Mouse (Mus musculus) neural tube, embryonic 14.5 days (tissue): ENCODE data around the gene Gm49661. TPM values are rescaled to one million over a fixed set of nuclear protein-coding genes. Genes with fewer than 3 reads are reported as not detected.

Experiments used
- ATAC-seq: fragments of 200-750 bp; cut with Nextera tagmentation; 2 replicates; pipeline ENCODE4 v1.8.0; 2017; ENCODE audit warnings: low read depth, mild to moderate bottlenecking, moderate TSS enrichment, moderate library complexity
- H3K27ac ChIP-seq: fragments of 300-500 bp; sonication (generic); 2 replicates; pipeline ENCODE4 v1.5.1; 2014; ENCODE audit warnings: low read depth, mild to moderate bottlenecking, control low read depth, low read length, moderate library complexity, mixed read lengths
- H3K27me3 ChIP-seq: fragments of 300-500 bp; sonication (generic); 2 replicates; pipeline ENCODE4 v1.6.1; 2014; ENCODE audit warnings: low read length; ENCODE audit not compliant: control insufficient read depth, insufficient read depth
- H3K36me3 ChIP-seq: fragments of 300-500 bp; sonication (generic); 2 replicates; pipeline ENCODE4 v1.6.1; 2014; ENCODE audit warnings: low read length, mixed read lengths; ENCODE audit not compliant: control insufficient read depth, insufficient read depth
- H3K4me1 ChIP-seq: fragments of 300-500 bp; sonication (generic); 2 replicates; pipeline ENCODE4 v1.6.1; 2014; ENCODE audit warnings: low read length; ENCODE audit not compliant: control insufficient read depth, insufficient read depth
- H3K4me2 ChIP-seq: fragments of 300-500 bp; sonication (generic); 2 replicates; pipeline ENCODE4 v1.6.1; 2014; ENCODE audit warnings: mild to moderate bottlenecking, low read depth, low read length, control low read depth
- H3K4me3 ChIP-seq: fragments of 300-500 bp; sonication (generic); 2 replicates; pipeline ENCODE4 v1.5.1; 2014; ENCODE audit warnings: low read depth, low read length, control low read depth, mixed read lengths
- H3K9ac ChIP-seq: fragments of 300-500 bp; sonication (generic); replicated peaks from 2 replicates; pipeline ENCODE4 v1.6.1; 2014; ENCODE audit warnings: low read depth, mild to moderate bottlenecking, control low read depth, low read length, mixed read lengths
- H3K9me3 ChIP-seq: fragments of 300-500 bp; sonication (generic); 2 replicates; pipeline ENCODE4 v1.6.1; 2016; ENCODE audit warnings: low read length; ENCODE audit not compliant: control insufficient read depth
- WGBS: fragments of 180-500 bp; shearing (Covaris S2); extraction: QIAGEN DNeasy Blood & Tissue Kit; methylation state at CpG from one replicate; pipeline ENCODE4 v1.1.7; 2014; 5-methylcytosine and 5-hydroxymethylcytosine counted together
- microRNA-seq: library from miRNA; unstranded; fragments of <30 nt; microRNA quantifications from one replicate; pipeline ENCODE4, GENCODE M21; 2016
- polyA plus RNA-seq: library from polyadenylated mRNA; unstranded; fragments of >200 nt; fragmentation: Nextera tagmentation; extraction: Ambion mirVana; gene quantifications from 2 replicates; pipeline ENCODE4 v1.2.1, GENCODE M21; 2014

The Gm49661 gene
- polyA plus RNA-seq, 1 experiment from 2014 or later: not detected

- Histone ChIP-seq H3K36me3 (peaks cover 82% of the 10 kb centered on the region), H3K4me3 (no peak overlapping the region), H3K27me3 (peaks cover 18% of the 10 kb centered on the region), H3K4me1 (no peaks in the 10 kb centered on the region), H3K9ac (no peak overlapping the region), H3K27ac (no peak overlapping the region), H3K9me3 (no peaks in the 10 kb centered on the region), H3K4me2 (no peak overlapping the region)
- 32% methylated on average over 20 of the region's 20 CpGs for WGBS
- no peak for ATAC-seq
These were observed 51.5 kb downstream of the Gm49661 start for GRCm38 (mm10) chr8:84917781-84918180.

Small RNA genes within 50 kb of the gene (microRNA-seq; reads per million reads assigned to microRNA genes)
- gene Gm24197: not detected

Other genes with a start within 250 kb of the Gm49661 start
- 0.76 and 1.8 TPM in 2 replicates for gene G430095P16Rik, start 246.4 kb downstream of the Gm49661 start, polyA plus RNA-seq
- gene Nfix, start 169.1 kb downstream of the Gm49661 start, polyA plus RNA-seq: 68.2 and 91.5 TPM in 2 replicates
- 12.3 and 16.9 TPM in 2 replicates for gene Dand5, start 146.6 kb downstream of the Gm49661 start, polyA plus RNA-seq
- 33.1 and 39.8 TPM in 2 replicates for gene Gadd45gip1, start 137.9 kb downstream of the Gm49661 start, polyA plus RNA-seq
- gene Rad23a, start 128.8 kb downstream of the Gm49661 start, polyA plus RNA-seq: 69.4 and 78.1 TPM in 2 replicates
- gene Calr, start 122.5 kb downstream of the Gm49661 start, polyA plus RNA-seq: 615 and 623 TPM in 2 replicates
- gene Farsa, start 112.4 kb downstream of the Gm49661 start, polyA plus RNA-seq: 90.9 and 98.2 TPM in 2 replicates
- 14.2 and 24.5 TPM in 2 replicates for gene Syce2, start 97.3 kb downstream of the Gm49661 start, polyA plus RNA-seq
- gene Gcdh, start 75.5 kb downstream of the Gm49661 start, polyA plus RNA-seq: 33.5 and 34.2 TPM in 2 replicates
- 0.44 and 0.80 TPM in 2 replicates for gene Klf1, start 67.5 kb downstream of the Gm49661 start, polyA plus RNA-seq
- 5.0 and 5.3 TPM in 2 replicates for gene Dnase2a, start 60.9 kb downstream of the Gm49661 start, polyA plus RNA-seq
- gene Mast1, start 32.1 kb downstream of the Gm49661 start, polyA plus RNA-seq: 75.6 and 79.8 TPM in 2 replicates
- 1.3 and 3.5 TPM in 2 replicates for gene Rtbdn, start 22.4 kb downstream of the Gm49661 start, polyA plus RNA-seq
- gene Prdx2, start 154 bp upstream of the Gm49661 start, polyA plus RNA-seq: 1,214 and 1,252 TPM in 2 replicates
- 45.7 and 48.0 TPM in 2 replicates for gene Rnaseh2a, start 334 bp upstream of the Gm49661 start, polyA plus RNA-seq
- gene Junb, start 9.3 kb upstream of the Gm49661 start, polyA plus RNA-seq: 5.4 and 8.4 TPM in 2 replicates
- gene Hook2, start 21.2 kb upstream of the Gm49661 start, polyA plus RNA-seq: 25.5 and 31.2 TPM in 2 replicates
- gene Best2, start 45.1 kb upstream of the Gm49661 start, polyA plus RNA-seq: 0.12 TPM in 1 of 2 replicates, not detected in the other
- gene Asna1, start 55.8 kb upstream of the Gm49661 start, polyA plus RNA-seq: 119 and 128 TPM in 2 replicates
- 153 and 161 TPM in 2 replicates for gene Trir, start 57.4 kb upstream of the Gm49661 start, polyA plus RNA-seq
- gene Tnpo2, start 67.5 kb upstream of the Gm49661 start, polyA plus RNA-seq: 30.8 and 45.8 TPM in 2 replicates
- 57.0 and 66.3 TPM in 2 replicates for gene Fbxw9, start 90.6 kb upstream of the Gm49661 start, polyA plus RNA-seq
- gene Gm5741, start 98.5 kb upstream of the Gm49661 start, polyA plus RNA-seq: 1.4 TPM in 1 of 2 replicates, not detected in the other
- 115 and 123 TPM in 2 replicates for gene Dhps, start 102.3 kb upstream of the Gm49661 start, polyA plus RNA-seq
- gene Wdr83os, start 111.3 kb upstream of the Gm49661 start, polyA plus RNA-seq: 120 and 134 TPM in 2 replicates
- 47.2 and 47.9 TPM in 2 replicates for gene Wdr83, start 111.9 kb upstream of the Gm49661 start, polyA plus RNA-seq
- gene Man2b1, start 113.8 kb upstream of the Gm49661 start, polyA plus RNA-seq: 15.4 and 20.9 TPM in 2 replicates
- gene Zfp791, start 153.7 kb upstream of the Gm49661 start, polyA plus RNA-seq: 2.9 and 3.5 TPM in 2 replicates
- not detected in 2 replicates for gene Cks1brt, start 182.5 kb upstream of the Gm49661 start, polyA plus RNA-seq